Mouse (Mus musculus) stomach, embryonic 16.5 days (tissue): ENCODE data around the gene Tmem232. TPM values are rescaled to one million over a fixed set of nuclear protein-coding genes. Genes with fewer than 3 reads are reported as not detected.
"Not testable (repeated sequence)": the region's sequence is repeated elsewhere in the genome, so short reads cannot be mapped to it uniquely, and the experiment has no call there.

ENCODE experiments used
- ATAC-seq: fragments of 200-750 bp; cut with Nextera tagmentation; 2 replicates; pipeline ENCODE4 v1.8.0; 2017; ENCODE audit warnings: moderate number of reproducible peaks, moderate TSS enrichment; ENCODE audit not compliant: insufficient read depth, low FRiP score
- H3K27ac ChIP-seq: fragments of 300-500 bp; sonication (generic); 2 replicates; pipeline ENCODE4 v1.5.1; 2014; ENCODE audit warnings: low read length
- H3K27me3 ChIP-seq: fragments of 300-500 bp; sonication (generic); 2 replicates; pipeline ENCODE4 v1.6.1; 2014; ENCODE audit warnings: low read length, control low read depth, mixed read lengths; ENCODE audit not compliant: control insufficient read depth, insufficient read depth
- H3K36me3 ChIP-seq: fragments of 300-500 bp; sonication (generic); 2 replicates; pipeline ENCODE4 v1.6.1; 2014; ENCODE audit warnings: low read length; ENCODE audit not compliant: control insufficient read depth, insufficient read depth
- H3K4me1 ChIP-seq: fragments of 300-500 bp; sonication (generic); 2 replicates; pipeline ENCODE4 v1.6.1; 2014; ENCODE audit warnings: low read length, control low read depth, mixed read lengths; ENCODE audit not compliant: control insufficient read depth, insufficient read depth
- H3K4me2 ChIP-seq: fragments of 300-500 bp; sonication (generic); 2 replicates; pipeline ENCODE4 v1.6.1; 2014; ENCODE audit warnings: low read depth, low read length, mixed read lengths
- H3K4me3 ChIP-seq: fragments of 300-500 bp; sonication (generic); replicated peaks from 2 replicates; pipeline ENCODE4 v1.5.1; 2014; ENCODE audit warnings: mild to moderate bottlenecking, low read length
- H3K9ac ChIP-seq: fragments of 300-500 bp; sonication (generic); 2 replicates; pipeline ENCODE4 v1.6.1; 2014; ENCODE audit warnings: low read length
- H3K9me3 ChIP-seq: fragments of 300-500 bp; sonication (generic); replicated peaks from 2 replicates; pipeline ENCODE4 v1.6.1; 2016; ENCODE audit warnings: low read length, control low read depth; ENCODE audit not compliant: control insufficient read depth
- WGBS: fragments of 180-500 bp; shearing (Covaris S2); extraction: QIAGEN DNeasy Blood & Tissue Kit; methylation state at CpG from one replicate; pipeline ENCODE4 v1.1.7; 2014; 5-methylcytosine and 5-hydroxymethylcytosine counted together
- polyA plus RNA-seq: library from polyadenylated mRNA; unstranded; fragments of >200 nt; fragmentation: Nextera tagmentation; extraction: Ambion mirVana; gene quantifications from 2 replicates; pipeline ENCODE4 v1.2.1, GENCODE M21; 2015

Gene Tmem232
- polyA plus RNA-seq, 1 experiment from 2014 or later, result not detected

- H3K27me3 ChIP-seq, result no peaks in the 10 kb centered on the region
- no peaks in the 10 kb centered on the region for H3K36me3 ChIP-seq
- no peak overlapping the region for H3K27ac ChIP-seq
- H3K4me2 ChIP-seq, result no peak overlapping the region
- no peaks in the 10 kb centered on the region for H3K4me1 ChIP-seq
- ATAC-seq, result no peak
- H3K9ac ChIP-seq, result no peak overlapping the region
- H3K4me3 ChIP-seq, result no peak overlapping the region
- H3K9me3 ChIP-seq, result no peaks in the 10 kb centered on the region
Measured at GRCm38 (mm10) chr17:65450818-65451217, 89.8 kb downstream of the Tmem232 start.

DNA sequence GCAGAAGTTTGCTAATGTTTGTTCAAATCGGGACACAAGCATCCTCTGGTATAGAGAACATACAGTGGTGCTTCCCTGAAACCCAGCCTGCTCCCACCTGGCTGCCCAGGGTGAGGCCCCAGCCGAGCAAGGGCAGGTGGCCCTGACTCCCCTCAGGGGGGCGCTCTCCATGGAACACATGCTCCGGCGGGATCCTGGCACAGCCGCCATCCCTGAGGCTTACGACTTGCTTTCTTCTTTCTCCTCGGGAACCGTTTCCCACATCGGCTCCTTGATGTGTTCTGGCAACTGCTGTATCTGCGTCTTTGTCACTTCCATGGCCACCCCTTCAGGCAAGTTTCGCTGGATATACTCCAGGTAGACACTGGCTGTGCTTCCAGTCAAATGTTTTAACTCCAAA lies 102.7 kb downstream of the Tmem232 start:
- H3K4me2 ChIP-seq, ATAC-seq, H3K27me3 ChIP-seq, H3K36me3 ChIP-seq, H3K9ac ChIP-seq, H3K27ac ChIP-seq, H3K9me3 ChIP-seq, H3K4me3 ChIP-seq, H3K4me1 ChIP-seq: not testable (repeated sequence)
- 90% methylated on average over 12 of the region's 12 CpGs for WGBS

- ATAC-seq, result no peak
- H3K4me3 ChIP-seq, result no peak overlapping the region
Measured at GRCm38 (mm10) chr17:65419124-65419523, 121.5 kb downstream of the Tmem232 start.

GRCm38 (mm10) chr17:65405309-65405708 lies 135.3 kb downstream of the Tmem232 start:
- WGBS, result 43% methylated on average over 9 of the region's 9 CpGs
- Histone ChIP-seq H3K9me3 (no peaks in the 10 kb centered on the region), H3K27me3 (no peaks in the 10 kb centered on the region), H3K4me3 (no peak overlapping the region), H3K4me2 (no peak overlapping the region), H3K27ac (no peak overlapping the region), H3K9ac (no peak overlapping the region), H3K4me1 (no peaks in the 10 kb centered on the region), H3K36me3 (no peaks in the 10 kb centered on the region)
- no peak for ATAC-seq

More at GRCm38 (mm10) chr17:65419124-65419523, 121.5 kb downstream of the Tmem232 start:
- Histone ChIP-seq H3K27me3 (no peaks in the 10 kb centered on the region), H3K36me3 (no peaks in the 10 kb centered on the region), H3K4me1 (no peaks in the 10 kb centered on the region), H3K9me3 (no peaks in the 10 kb centered on the region), H3K9ac (no peak overlapping the region), H3K27ac (no peak overlapping the region), H3K4me2 (no peak overlapping the region)

- Histone ChIP-seq H3K27me3 (no peaks in the 10 kb centered on the region), H3K4me3 (no peak overlapping the region), H3K4me2 (no peak overlapping the region), H3K27ac (no peak overlapping the region), H3K9ac (no peak overlapping the region), H3K4me1 (no peaks in the 10 kb centered on the region), H3K9me3 (no peaks in the 10 kb centered on the region), H3K36me3 (no peaks in the 10 kb centered on the region)
- WGBS, result 81% methylated on average over 1 of the region's 1 CpGs
- ATAC-seq, result no peak
Measured at GRCm38 (mm10) chr17:65400914-65401313, 139.7 kb downstream of the Tmem232 start.

DNA sequence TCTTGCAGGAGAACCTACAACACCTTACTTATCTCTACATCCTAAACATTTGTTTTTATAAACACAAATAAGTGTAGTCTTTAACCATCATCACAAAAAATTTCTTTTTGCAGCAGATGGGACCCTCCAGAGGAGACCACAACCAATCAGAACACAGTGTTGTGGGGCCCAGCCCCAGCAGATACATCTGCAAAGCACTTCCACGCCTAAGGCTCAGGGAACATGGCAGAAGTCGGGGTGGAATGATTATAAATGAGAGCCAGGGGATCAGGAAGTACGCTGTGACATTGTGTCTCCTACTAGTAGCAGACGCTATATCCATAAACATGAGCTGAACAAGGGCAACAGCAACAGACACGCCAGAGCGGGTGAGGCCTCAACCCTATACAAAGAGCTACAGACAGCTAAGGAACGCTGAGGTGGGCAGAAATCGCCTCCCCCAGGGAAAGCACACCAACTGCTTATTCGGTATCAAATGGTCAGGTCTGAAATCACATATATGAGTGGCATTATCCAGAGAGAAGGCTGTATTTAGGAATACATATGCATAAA lies 156.1 kb downstream of the Tmem232 start:
- 76% methylated on average over 9 of the region's 9 CpGs for WGBS
- no peak overlapping the region for H3K9ac ChIP-seq
- ATAC-seq, result no peak

GRCm38 (mm10) chr17:65370034-65370780 lies 170.4 kb downstream of the Tmem232 start:
- ATAC-seq, result no peak
- no peaks in the 10 kb centered on the region for H3K36me3 ChIP-seq
- no peak overlapping the region for H3K4me2 ChIP-seq
- H3K4me3 ChIP-seq, result no peak overlapping the region
- no peak overlapping the region for H3K27ac ChIP-seq
- no peaks in the 10 kb centered on the region for H3K4me1 ChIP-seq
- 27% methylated on average over 7 of the region's 7 CpGs for WGBS
- H3K9ac ChIP-seq, result no peak overlapping the region
- no peaks in the 10 kb centered on the region for H3K27me3 ChIP-seq
- H3K9me3 ChIP-seq, result no peaks in the 10 kb centered on the region

More for the DNA sequence above, 156.1 kb downstream of the Tmem232 start:
- H3K27me3 ChIP-seq, result no peaks in the 10 kb centered on the region
- H3K9me3 ChIP-seq, result no peaks in the 10 kb centered on the region
- H3K36me3 ChIP-seq, result no peaks in the 10 kb centered on the region
- no peaks in the 10 kb centered on the region for H3K4me1 ChIP-seq
- H3K4me3 ChIP-seq, result no peak overlapping the region
- no peak overlapping the region for H3K27ac ChIP-seq
- no peak overlapping the region for H3K4me2 ChIP-seq

DNA sequence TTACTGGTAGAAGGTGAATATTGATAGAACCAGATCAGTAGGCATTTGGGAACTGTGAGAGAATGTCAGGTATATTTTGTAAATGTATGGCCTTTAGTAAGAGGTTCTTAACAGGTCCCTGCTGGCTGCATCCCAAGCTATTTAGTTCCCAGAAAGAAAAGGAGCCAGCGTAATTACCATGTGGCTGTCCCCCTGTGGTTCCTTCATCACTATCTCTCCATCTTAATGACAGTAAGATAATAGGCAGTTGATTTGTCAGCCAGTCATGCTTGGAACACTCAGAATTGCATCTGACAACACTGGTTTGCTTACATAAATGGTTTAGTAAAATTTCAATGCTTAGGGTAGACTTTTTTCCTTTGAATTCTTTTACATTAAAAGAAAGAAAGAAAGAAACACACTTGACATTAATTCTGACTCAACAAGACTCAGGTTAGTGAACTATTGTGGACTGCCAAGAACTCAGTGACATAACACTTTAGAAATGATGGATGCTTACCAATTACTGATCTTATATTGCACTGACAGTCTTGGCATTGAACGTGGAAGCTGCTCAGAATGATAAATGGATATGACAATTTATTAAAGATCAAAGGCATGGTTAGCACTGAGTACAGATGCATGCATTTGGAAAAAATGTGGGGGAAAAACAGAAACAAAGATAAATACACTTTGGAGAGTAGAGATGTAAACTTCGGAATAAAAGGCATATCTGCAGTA lies 174.9 kb downstream of the Tmem232 start:
- no peak overlapping the region for H3K9ac ChIP-seq
- H3K4me2 ChIP-seq, result no peak overlapping the region
- no peaks in the 10 kb centered on the region for H3K4me1 ChIP-seq
- no peaks in the 10 kb centered on the region for H3K36me3 ChIP-seq
- WGBS, result 53% methylated on average over 3 of the region's 3 CpGs
- H3K4me3 ChIP-seq, result no peak overlapping the region
- H3K27ac ChIP-seq, result no peak overlapping the region
- H3K27me3 ChIP-seq, result no peaks in the 10 kb centered on the region
- H3K9me3 ChIP-seq, result no peaks in the 10 kb centered on the region
- no peak for ATAC-seq

DNA sequence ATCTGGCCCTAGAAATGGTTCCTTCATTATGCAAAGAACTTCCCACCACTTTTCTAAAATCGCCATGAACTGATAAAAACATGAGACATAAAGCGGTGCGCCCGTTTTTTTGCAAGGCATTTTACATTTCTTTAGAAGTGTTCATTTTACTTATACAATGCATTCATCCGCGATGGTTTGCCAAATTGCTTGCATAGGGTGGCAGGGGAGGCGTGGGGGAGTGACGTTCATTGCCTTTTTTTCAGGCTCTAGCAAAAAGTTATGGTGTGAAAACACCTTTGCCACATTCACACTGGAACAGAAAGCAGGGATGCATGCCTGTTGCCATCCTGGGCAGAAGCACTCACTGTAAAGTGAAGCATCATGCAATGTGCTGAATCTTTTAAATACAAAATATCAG lies 188.7 kb downstream of the Tmem232 start:
- H3K36me3 ChIP-seq, result no peaks in the 10 kb centered on the region
- 85% methylated on average over 8 of the region's 8 CpGs for WGBS
- H3K4me2 ChIP-seq, result no peak overlapping the region
- ATAC-seq, result no peak
- H3K4me3 ChIP-seq, result no peak overlapping the region
- no peaks in the 10 kb centered on the region for H3K4me1 ChIP-seq
- H3K27ac ChIP-seq, result no peak overlapping the region
- no peaks in the 10 kb centered on the region for H3K27me3 ChIP-seq
- 0 out of 2 replicates have a peak, but pooled peaks cover 2% of the 10 kb centered on the region for H3K9me3 ChIP-seq
- H3K9ac ChIP-seq, result no peak overlapping the region
